Mouse (Mus musculus) right cerebral cortex, postnatal 25 days (tissue): Measurements from ENCODE around the gene Pisd.

Experiments
- DNase-seq: peaks from one replicate; pipeline ENCODE4 v3.0.0; 2022

Pisd gene

DNA sequence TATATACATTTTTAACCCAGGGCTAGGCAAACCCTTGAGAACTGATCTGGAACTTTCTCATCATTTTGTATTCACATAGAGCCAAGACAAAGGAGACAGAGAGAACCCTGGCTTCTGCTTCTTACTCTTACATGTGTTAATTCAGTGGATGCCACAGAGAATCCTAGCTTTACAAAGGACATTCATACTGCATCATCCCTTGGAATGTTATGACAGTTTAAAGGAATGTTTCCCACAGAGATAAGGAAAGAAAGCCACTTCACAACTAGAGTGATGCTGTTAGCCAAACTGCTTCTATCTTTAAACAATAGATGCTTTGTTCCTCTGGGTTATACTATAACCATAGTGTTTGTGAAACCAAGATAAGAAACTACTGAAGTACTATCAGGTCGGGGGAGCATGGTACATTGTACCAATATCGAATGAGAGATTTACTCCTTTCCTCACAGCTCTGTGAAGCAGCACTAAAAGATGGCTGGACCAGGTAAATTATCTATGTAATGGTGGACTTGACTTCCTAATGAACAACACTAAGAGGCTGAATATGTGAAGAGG, 79.1 kb downstream of the Pisd start:
- DNase-seq, result no peak

DNA sequence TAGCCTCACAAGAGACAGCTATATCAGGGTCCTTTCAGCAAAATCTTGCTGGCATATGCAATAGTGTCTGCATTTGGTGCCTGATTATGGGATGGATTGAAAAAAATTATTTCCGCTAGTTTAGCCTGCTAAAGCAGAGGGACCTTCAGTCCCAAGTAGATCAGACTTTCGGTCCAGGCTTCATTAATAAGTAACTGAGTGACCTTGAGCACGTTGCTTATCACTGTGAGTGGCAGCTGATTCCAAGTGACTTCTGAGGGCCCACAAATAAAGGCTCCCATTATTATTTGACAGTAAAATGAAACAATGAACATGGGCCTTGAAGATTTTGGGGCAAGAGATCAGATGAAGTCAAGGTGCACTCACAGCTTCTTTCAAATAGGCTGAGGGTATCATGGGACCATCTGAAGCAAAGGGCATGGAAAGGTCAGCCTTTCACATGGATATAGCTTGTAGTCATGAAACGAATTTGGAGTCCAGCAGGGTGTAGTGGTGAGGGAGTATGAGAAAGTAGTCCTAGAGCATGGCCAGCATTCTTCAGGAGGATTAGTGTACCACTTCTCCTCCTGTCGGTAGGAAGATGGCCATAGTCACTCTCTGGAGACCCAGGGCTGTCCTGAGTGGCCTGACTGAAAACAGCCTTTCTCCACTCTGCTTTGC, 88.1 kb downstream of the Pisd start:
- DNase-seq, result no peak

DNA sequence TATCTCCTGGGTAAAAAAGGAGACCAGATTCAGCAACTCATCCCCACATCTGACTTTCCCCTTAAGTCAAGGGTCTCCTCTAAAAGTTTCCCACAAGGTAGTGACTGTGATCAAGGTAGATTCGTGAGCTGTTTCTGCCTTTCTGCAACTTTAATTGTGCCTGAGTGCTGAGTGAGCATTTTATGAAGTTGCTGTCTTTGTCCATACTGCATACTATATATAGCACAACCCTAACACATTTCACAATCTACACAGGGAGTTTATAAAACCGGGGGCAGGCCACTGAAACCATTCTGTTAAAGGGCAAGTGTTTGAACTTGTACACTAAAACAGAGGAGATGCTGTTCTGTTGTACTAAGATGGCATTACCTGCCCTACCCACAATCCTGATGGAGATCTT, 92.0 kb downstream of the Pisd start:
- no peak for DNase-seq
